Mouse (Mus musculus) frontal cortex, postnatal 25 days (tissue): ENCODE results near the gene Ascl1.

ENCODE experiments used
- DNase-seq, 2 experiments: peaks; one replicate each; pipeline ENCODE4 v3.0.0; 2022; ENCODE audit warnings: low spot score in 2 of 2

Ascl1 gene

DNA sequence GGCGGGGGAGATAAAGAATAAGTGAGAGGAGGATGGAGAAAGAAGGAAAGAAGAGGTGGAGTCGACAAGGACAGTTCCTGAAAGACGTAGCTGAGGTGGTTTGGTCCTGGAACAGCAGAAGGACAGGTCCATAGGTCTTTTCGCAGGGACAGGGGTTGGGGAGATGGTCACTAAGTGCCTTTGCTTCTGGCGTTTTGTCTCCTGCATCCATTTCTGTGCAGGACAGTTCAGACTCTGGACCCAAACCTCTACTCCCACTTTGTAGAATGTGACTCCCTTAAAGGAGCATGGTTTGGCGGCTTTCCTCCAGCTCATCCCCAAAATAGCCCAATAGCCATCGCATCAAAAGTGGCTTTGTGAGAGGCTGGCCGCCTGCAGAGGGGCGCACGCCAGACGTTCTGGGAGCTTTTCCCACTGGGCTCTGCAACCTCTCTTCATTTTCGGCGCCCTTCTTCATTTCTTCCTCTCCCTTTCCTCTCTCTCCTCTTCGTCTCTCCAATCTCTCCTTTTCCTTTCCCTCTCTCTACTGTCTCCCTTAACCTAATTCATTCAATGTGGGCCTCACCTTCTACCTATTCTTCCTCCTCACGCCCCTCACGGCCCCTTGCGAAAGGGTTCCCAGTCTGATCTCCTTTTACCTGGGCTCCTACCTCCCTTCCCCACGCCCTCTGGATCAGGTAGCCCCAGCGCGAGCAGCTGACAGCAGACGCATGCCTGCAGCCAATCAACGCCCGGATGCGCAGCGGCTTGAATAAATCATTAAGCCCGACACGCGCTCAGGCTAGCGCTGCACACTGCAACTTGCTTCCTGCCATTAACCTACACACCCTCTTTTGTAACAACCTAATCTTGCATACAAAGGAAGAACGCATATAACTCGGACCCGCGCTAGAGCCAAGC, 7.5 kb downstream of the Ascl1 start:
- DNase-seq: no peak

- DNase-seq: no peak
These were observed 8.4 kb downstream of the Ascl1 start for GRCm38 (mm10) chr10:87484831-87485720.

- no peak for DNase-seq
These were observed 15.6 kb downstream of the Ascl1 start for GRCm38 (mm10) chr10:87477895-87478294.

GRCm38 (mm10) chr10:87474971-87475370, 18.5 kb downstream of the Ascl1 start:
- no peak for DNase-seq

- DNase-seq: no peak
These were observed 19.9 kb downstream of the Ascl1 start for GRCm38 (mm10) chr10:87473475-87474131.

DNA sequence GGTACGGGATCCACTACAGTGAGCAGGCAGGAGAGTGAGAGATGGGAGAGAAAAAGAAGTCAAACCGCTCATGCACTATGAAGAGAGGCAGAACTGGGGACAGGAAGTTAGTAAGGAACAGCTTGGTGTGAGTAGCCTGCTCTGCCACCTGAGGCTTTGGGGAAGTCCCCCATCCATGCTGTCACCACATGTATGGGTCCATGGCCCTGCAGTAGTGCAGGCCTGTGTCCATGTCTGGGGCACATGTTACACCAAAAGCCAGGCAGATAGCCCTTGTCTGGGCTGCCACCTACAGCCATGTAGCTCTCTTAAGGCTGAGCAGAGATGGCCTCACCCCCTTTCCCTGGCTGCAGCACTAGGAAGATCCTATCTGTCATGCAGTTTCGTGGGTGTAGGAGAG, 42.7 kb downstream of the Ascl1 start:
- DNase-seq: no peak

DNA sequence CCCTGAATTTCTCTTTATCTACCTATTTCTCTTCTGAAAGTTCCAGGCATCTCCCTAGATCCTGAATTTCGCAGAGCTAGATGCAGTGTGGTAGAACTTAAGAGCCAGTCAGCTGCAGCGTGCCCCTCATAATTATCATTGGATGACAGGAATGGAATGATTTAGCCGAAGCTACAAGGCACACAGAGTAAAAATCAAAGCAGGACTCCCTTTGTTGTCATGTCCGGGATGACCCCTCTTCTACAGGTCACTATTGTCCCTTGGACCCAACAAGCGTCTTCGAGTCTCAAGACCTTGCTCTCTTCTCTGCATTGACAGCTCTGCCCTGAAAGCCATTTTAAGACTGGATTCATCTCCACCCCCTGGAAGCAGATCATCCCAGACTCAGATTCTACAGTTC, 44.1 kb downstream of the Ascl1 start:
- no peak for DNase-seq

DNA sequence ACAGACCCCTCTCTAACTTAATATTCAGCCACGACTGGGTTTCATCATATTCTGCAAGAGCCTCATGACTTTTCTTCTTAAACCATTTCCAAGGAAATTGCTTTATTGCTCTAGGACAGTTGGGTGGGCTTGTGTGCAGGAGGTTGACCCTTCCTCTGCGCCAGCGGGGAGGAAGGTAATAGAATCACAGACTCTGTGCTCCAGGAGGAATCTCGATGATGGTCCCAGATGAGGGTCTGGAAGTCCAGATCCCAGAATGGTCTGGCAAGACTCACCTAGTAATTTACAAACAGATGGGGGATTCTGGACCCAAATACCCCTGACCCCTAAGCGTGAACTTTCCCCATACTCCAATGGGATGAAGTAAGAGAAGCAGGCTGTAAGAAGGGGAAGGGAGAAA, 45.2 kb downstream of the Ascl1 start:
- DNase-seq: no peak

- DNase-seq: no peak
These were observed 45.7 kb downstream of the Ascl1 start for GRCm38 (mm10) chr10:87447754-87448095.

DNA sequence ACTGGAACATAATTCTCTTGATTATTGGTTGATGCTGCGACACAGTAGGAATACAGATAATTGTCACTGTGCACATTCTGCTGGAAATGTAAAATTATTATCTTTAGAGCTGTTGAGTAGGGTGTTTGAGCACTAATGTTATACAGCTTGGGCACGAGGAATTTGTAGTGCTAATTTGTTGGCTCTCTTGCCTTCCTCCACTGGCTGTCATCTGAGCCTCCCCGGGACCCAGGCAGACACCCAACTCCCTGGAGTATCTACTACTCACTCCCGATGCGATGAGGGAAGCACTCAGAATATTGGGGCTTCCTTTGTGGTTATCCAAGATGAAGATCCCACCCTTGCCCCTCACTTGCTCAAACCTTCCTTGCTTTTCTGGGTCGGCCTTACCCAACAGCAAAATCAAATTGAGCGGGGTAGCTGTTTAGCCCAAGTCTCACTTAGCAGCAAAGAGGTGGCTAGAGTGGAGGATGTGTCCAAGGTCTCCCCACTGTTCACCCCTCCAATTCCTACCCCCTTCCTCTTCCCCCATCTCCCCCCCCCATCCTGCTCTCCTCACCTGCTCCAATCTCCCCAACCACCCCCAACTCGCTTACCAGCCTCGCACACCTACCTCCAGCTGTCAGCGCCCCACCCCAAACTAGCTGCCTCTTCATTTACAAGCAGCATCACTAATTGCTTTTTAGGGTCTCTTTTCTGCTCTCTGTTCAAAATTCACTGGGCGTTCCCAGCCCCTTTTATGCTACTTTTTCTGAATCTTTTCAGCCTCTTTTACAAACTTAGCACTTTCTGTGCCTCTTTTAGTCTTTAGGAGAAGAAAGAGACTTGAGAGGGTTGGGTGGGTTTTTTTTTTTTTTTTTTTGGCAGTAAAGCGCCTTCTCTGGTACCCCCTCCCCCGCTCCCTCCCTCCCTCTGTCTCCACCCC, 46.4 kb downstream of the Ascl1 start:
- no peak for DNase-seq

DNA sequence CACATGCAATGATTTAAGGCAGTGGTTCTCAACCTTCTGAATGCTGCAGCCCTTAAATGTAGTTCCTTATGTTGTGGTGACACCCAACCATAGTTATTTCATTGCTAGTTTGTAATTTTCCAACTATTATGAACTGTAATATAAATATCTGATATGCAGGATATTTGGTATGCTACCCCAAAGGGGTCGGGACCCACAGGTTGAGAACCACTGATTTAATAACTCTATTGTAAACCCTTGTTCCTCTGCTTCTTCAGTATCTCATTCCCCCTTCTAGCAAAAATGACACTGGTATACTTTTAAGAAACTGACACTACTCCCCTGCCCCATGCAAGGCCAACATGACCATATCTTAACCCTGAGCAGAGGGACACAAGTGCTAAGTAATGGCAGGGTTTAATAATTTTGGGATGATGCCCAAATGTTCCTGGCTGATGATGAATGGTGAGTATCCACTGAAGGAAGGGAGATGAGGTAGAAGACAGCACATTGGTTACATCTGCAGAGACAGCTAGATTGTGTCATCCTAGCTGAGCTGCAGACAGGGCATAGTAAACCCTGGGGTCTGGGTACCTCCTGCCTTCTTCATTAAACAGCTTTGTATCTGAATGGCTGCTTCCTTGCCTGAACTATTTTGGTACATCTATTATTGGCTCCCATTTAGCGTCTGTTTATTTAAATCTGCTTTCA, 47.2 kb downstream of the Ascl1 start:
- no peak for DNase-seq
